Mouse (Mus musculus) kidney, postnatal 14 days (tissue): ENCODE data around the gene Robo1.
A peak's percentile ranks its signal among the peaks of the same experiment; 100 is the strongest.

Source experiments
- DNase-seq: peaks from one replicate; pipeline ENCODE4 v3.0.0; 2022; ENCODE audit warnings: mixed read lengths

Robo1 gene

GRCm38 (mm10) chr16:72944403-72944802, 636.3 kb downstream of the Robo1 start:
- no peak for DNase-seq

DNA sequence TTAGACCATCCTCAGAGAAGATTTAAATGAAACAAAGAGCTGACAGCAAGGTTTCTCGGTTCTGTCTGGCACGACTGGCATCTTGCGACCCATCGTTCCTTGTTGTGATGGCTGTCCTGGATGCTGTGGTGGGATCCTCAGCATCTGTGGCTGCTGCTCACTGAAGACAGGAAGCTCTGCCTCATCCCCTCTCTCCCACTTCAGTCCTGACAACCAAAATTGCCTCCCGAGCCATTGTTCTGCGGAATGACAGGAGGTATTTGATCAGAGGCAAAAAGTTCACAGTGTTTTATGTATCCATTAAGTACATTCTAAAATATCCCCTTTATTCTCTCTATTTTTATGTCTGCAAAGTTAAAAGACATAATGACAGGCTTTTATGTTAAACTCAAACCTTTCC, 643.9 kb downstream of the Robo1 start:
- no peak for DNase-seq

DNA sequence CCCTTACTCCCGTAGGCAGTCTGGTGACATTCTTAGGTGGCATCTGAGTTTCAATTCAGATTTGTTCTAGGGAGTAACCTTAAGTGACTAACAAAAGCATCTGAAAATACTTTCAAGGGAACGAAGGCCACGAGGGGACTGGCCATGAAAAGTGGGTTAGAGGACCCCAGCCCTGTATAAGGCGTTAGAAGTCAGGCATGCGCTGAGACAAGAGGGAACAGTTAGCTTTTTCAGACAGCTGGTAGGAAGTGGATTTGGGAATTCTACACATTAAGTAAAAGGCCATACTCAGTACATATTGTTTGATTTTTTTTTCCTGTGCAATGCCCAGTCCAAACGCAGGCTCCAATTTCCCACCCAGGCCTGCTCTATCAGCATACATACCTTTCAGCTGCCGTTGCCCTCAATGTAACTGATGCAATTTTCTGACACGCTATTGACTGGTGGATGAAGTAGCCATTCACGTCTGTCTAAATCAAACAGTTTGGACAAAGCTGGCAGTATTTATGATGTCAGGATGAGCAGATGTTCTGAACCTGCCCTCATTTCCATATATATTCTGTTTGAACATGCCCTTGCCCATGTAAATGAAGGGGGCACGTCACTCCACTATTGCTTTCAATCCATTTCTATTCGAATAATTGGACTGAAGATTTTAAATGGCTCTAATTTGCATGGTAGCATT, 651.1 kb downstream of the Robo1 start:
- DNase-seq = no peak

- no peak for DNase-seq
These were observed 651.7 kb downstream of the Robo1 start for GRCm38 (mm10) chr16:72959823-72960222.

DNA sequence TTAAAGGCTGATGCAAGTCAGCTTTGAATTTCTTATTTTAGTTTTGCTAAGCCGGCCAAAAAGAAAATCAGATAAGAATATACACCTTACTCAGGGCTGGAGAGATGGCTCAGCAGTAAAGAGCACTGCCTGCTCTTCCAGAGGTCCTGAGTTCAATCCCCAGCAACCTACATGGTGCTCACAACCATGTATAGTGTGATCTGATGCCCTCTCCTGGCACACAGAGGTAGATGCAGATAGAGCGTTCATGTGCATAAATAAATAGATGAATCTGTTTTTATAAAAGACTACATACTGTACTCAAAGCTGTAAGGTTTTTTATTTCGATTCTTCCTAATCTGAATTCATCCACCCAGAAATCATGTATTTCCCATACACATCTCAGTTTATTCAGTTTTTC, 655.7 kb downstream of the Robo1 start:
- DNase-seq = no peak

DNA sequence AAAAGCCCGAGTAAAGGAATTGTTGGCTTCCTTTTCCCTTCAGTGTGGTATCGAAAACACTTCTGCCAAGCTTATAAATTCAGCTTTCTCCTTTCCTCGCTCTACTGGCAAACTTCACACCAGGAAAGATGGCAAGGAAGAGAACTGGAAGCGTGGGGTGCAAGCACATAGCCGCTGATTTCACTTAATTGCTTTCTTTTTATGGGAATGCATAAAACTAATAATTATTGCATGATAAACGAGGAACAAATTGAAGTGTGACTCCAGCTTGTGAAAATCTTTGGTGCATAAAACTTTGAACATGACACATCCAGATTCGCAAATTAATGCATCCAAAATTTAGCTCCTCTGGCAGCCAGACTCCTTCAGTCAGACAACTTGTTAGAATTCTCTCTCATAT, 659.4 kb downstream of the Robo1 start:
- DNase-seq = no peak

DNA sequence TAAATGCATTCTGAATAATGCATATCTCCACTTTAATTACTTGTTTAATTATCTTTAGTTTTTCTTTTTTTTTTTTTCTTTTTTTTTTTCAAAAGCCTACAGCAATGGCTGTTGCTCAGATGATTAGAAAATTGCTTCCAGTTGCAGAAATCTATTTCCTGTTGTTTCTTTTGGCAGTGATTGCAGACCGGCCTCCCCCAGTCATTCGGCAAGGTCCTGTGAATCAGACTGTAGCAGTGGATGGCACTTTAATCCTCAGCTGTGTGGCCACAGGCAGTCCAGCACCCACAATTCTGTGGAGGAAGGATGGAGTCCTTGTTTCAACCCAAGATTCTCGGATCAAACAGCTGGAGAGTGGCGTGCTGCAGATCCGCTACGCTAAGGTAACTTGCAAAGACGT, 661.9 kb downstream of the Robo1 start:
- DNase-seq = no peak

GRCm38 (mm10) chr16:72973685-72974084, 665.6 kb downstream of the Robo1 start:
- no peak for DNase-seq

DNA sequence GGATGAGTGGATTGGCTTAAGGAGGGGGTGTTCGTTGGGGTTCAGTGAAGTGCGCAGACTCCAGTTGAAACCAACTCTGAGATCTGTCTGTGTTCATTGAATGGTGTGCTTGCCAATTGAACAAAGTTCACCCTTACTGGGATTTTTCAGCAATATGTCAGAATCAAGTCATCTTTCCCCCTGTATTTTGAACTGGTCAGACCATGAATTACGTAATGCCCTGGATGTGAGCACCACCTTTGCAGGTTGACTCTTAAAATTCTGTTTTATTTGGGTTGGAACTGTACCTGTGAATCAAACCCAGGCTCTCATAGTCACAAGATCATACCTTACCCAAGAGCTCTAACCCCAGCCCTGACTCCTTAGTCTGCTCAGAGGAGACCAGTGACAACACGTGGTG, 666.6 kb downstream of the Robo1 start:
- DNase-seq = no peak

DNA sequence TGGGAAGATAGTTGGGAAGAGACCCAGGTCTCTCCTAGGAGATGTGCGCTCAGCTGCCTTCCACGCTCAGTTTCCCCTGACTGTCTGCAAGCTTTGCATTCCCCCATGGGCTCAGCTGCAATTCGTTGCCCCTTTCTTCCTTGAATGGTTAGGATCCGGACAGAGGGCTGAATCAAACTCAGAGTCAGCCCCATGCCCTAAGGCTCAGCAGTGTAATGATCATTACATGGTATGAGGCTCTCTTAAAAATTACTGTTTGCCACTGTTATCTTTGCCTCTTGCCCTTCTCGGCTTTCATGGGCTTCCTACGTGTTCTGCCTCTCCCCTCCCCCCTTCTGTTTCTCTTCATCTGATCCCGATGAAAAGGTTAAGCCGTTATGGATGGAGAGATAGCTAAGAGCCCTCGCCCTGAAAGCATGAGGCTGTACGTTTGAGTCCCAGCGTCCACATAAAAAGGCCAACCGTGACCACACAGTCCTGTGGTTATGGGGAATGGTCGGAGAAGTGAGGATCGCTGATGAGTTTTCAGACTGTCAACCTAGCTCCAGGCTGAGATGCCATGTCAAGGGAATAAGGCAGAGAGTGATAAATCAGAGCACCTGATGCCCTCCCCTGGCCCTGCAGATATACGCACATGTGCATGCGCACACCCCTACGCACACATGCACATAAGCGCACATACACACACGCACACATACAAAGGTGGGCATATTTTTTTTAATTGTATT, 668.9 kb downstream of the Robo1 start:
- no peak for DNase-seq

GRCm38 (mm10) chr16:72979407-72980219, 671.5 kb downstream of the Robo1 start:
- peak; percentile 63 for DNase-seq

GRCm38 (mm10) chr16:72990376-72991167, 682.5 kb downstream of the Robo1 start:
- no peak for DNase-seq

- no peak for DNase-seq
These were observed 685.1 kb downstream of the Robo1 start for GRCm38 (mm10) chr16:72993189-72993588.

DNA sequence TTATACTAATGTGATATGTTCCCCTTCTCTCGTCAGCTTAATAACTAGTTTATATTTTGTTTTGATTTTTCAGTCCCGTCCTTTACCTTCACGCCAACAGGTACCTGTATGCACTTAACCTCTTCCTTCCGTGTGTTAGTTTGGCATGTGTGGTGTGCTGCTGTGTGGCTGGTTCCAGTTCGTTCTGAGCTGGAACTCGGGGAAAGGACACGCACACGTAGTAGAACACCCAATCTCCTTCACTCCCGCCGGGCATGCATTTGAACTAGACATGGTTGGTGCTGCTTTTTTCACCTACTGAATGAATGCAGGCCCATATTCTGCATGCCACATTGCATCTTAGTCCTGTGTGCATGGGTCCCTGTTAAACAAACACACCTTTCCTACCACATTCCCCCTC, 685.5 kb downstream of the Robo1 start:
- DNase-seq = no peak

GRCm38 (mm10) chr16:72995251-72995954, 687.3 kb downstream of the Robo1 start:
- DNase-seq = peak; percentile 67

- no peak for DNase-seq
These were observed 687.9 kb downstream of the Robo1 start for GRCm38 (mm10) chr16:72995955-72996535.

- DNase-seq = no peak
These were observed 690.6 kb downstream of the Robo1 start for GRCm38 (mm10) chr16:72998677-72999076.

- no peak for DNase-seq
These were observed 694.6 kb downstream of the Robo1 start for GRCm38 (mm10) chr16:73002685-73003084.

GRCm38 (mm10) chr16:73004601-73005000, 696.5 kb downstream of the Robo1 start:
- DNase-seq = no peak

- no peak for DNase-seq
These were observed 697.7 kb downstream of the Robo1 start for GRCm38 (mm10) chr16:73005831-73006230.

- no peak for DNase-seq
These were observed 699.3 kb downstream of the Robo1 start for GRCm38 (mm10) chr16:73007434-73007833.

DNA sequence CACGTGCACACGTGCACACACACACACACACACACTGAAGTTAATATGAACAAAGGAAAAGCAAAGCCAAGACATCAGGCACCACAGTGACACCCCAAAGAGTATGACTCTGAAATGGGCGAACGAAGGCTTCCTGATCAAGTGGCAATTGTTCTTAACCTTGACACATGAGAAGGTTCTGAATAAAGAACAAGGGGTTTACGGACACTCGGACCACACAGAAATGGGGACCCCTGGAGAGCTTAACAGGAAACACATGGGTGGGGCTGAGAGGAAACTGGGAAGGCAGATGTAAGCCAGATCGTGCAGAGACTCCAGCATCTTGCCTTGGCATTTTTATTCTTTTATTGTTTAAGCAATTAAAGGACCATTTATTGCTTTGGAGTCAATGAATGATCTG, 703.2 kb downstream of the Robo1 start:
- no peak for DNase-seq
